Mouse (Mus musculus) kidney, postnatal 14 days (tissue): ENCODE data around the gene Cxcl10.
"Not testable (repeated sequence)": the region's sequence is repeated elsewhere in the genome, so short reads cannot be mapped to it uniquely, and the experiment has no call there.

Experiments
- DNase-seq: peaks from one replicate; pipeline ENCODE4 v3.0.0; 2022; ENCODE audit warnings: mixed read lengths

Gene Cxcl10

DNA sequence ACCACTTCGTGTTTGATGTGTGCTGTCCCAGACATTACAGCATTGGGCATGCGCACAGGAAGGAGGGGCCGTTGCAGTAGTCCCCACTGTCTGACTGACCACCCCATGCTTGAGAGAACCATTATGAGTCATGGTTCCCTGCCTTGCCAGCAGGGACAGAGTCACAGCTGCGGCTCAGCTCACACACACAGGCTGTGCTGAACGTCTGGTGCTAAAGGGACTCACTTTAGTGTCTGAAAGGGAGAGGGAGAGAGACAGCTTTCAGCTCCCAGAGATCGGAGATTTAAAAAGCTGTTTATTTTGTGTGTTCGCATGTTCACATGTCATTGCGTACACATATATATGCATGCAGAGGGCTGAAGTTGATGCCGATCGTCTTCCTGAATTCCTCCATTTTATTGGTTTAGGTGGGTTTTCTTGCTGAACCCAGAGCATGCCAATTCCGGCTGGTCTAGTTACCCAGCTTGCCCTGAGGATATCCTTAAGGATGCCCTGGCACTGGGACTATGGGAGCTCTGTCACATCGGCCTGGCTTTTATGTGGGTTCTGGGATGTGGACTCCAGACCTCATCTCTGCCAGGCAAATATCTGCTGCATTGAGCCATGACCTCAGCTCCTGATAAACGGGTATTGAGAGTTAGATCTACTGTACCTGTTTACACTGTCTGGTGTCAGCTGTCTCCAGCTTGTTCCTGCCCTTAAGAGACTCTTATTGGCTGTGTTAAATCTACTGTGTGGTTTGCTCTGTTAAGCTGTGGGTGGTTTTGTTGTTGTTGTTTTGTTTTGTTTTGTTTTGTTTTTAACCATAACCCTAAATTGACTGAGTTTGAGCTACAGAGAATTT is 20.7 kb upstream of the Cxcl10 start:
- peak; percentile 63 for DNase-seq

- no peak for DNase-seq
These were observed 19.7 kb upstream of the Cxcl10 start for GRCm38 (mm10) chr5:92368392-92368791.

DNA sequence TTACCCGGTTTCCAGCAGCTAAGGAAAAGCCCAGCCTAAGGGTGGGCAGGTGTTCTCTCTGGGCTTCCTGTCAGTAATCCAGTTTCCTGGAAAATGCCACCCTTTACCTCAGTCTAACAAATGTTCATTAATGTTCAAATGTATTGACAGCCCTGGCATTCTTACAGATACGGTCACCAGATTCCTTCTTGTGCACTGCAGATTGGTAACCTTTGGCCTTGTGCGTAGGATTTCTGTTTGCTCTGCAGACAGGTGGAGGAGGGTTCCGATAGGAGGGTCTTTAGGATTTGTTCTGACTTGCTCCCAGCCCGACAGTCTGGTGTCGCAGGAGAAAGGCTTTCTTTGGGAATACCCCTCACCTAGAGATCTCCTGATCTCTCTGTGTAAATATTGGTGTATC is 17.9 kb upstream of the Cxcl10 start:
- DNase-seq, result no peak

GRCm38 (mm10) chr5:92365146-92365705 is 16.5 kb upstream of the Cxcl10 start:
- no peak for DNase-seq

- no peak for DNase-seq
These were observed 15.3 kb upstream of the Cxcl10 start for GRCm38 (mm10) chr5:92364011-92364410.

DNA sequence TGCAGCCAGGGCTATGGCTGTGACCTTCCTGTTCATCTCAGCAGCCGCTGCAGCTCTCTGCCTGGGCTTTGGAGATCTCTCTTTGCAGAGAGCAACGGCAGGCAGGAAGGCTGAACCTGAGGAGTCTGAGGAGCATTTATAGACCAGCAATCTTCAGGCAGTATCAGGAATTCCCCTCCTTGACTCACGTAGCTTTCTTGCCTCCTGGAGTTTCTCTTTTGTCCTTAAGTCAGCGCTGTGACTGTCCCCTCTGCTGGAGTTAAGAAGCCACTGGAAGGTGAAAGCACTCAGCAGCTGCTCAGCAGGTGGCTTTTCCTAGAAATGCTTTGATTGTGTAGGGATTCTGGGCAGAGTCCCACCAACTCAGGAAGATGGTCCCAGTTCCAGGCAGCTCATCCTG is 14.5 kb upstream of the Cxcl10 start:
- DNase-seq, result no peak

- no peak for DNase-seq
These were observed 10.2 kb upstream of the Cxcl10 start for GRCm38 (mm10) chr5:92358767-92359455.

GRCm38 (mm10) chr5:92358033-92358432 is 9.3 kb upstream of the Cxcl10 start:
- DNase-seq, result no peak

- DNase-seq, result no peak
These were observed 4.8 kb upstream of the Cxcl10 start for GRCm38 (mm10) chr5:92353517-92353916.

DNA sequence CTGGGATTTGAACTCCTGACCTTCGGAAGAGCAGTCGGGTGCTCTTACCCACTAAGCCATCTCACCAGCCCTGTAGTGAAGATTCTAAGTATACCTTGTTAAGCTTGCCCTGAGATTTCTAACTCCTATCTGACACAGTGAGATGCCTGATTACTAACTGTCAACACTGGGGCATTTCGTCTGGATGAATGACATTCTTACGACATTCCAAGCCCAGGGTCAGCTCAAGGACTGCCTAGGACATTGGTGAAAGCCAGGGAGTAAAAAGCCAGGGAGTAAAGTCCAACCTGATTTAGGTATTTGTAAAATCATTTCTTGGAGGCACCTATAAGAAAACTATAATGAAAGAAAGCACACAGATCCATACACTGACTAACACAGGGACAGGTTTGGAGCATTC is 4.0 kb upstream of the Cxcl10 start:
- DNase-seq, result not testable (repeated sequence)

DNA sequence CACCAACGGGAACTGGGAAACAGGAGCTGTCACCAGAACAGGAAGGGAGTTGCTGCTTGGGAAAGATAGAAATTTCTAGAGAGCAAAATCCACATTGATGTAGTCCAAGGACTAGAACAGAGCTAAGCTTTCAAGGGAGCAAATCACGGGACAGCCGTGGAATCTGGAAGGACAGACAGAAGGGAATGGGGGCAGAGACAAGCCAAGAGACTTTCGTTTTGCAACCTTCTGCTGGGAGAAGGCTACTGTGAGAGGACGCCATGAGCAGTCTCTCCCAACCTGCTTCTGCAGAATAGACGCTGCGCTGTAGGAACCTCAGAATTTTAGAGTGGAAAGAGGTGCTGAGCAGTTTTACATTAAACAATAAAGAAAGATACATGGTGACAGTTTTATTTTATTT is 1.0 kb upstream of the Cxcl10 start:
- DNase-seq, result no peak

DNA sequence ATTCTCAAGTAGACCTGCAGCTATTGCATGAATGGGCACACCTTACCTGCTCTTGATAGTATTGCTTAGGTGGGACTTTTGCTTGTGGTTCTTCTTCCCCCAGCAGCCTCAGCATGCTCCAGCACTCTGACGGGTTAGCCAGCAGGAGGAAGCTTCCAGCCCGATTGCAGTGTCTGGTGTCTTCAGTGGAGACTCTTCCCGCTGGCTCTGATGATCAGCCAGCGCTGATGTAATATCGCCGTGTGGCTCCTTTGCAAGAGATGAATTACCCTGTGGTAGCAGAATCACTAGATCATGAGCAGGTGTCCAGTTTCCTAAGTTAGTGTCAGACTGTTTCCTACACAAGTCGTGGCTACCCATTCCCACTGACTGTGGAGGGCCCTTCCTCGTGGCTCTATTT is 3.7 kb downstream of the Cxcl10 start:
- no peak for DNase-seq

DNA sequence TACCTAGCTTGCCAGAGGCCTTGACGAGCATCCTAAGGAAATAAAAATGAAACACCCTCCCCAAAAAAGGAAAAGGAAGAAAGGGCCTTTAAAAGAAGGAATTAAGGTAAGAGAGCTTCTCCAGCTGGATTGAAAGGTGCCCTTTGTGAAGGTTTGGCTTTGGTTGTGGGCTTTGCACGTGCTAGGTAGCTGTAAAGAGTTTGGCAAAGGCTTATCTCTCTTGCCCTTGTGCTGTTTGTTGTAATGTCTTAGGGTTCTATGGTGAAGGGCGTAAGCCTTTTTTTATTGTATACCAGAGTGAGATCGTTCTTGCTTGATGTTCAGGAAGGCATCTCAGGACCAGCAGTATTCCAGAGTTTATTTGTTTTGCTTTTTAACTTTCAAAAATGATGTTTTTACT is 8.1 kb downstream of the Cxcl10 start:
- no peak for DNase-seq

- no peak for DNase-seq
These were observed 11.9 kb downstream of the Cxcl10 start for GRCm38 (mm10) chr5:92336743-92337142.

GRCm38 (mm10) chr5:92332359-92332840 is 16.3 kb downstream of the Cxcl10 start:
- peak; percentile 73 for DNase-seq

DNA sequence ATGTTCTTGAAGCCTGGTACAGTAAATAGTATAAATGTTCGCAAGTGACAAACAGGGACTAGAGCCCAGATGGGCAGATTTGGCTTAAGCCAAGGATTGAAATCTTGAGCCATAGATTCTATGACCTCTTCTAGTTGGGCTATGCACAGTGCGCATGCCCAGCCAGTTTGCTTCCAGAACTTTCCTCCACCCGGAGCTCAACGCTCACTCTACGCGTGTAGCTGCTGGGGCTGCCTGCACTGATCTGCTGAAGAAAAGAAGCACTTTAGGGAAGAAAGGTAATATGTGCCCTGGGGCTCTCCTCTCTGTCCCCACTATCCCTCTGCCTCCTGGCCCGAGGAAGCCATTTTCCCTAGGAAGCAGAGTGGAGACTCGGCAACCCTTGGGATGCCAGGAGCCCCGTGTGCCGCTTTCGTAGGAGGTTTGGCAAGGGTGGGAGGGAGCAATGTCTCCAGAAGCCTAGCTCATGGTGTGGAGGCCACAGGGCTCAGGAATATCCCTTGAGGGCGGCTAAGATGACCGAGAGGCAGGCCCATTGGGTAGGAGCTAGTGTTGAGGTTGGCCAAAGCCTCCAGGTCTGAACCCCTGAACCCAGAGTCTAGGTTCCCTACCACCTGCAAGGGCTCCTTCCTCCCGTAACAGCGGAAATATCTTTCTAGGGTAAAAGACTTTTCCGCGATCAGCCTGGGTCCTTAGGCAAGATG is 16.9 kb downstream of the Cxcl10 start, which contains the start of gene Art3:
TSS of gene Art3 (plus strand) at position 193 of the 704 bp plus-strand sequence.
- DNase-seq, result no peak

DNA sequence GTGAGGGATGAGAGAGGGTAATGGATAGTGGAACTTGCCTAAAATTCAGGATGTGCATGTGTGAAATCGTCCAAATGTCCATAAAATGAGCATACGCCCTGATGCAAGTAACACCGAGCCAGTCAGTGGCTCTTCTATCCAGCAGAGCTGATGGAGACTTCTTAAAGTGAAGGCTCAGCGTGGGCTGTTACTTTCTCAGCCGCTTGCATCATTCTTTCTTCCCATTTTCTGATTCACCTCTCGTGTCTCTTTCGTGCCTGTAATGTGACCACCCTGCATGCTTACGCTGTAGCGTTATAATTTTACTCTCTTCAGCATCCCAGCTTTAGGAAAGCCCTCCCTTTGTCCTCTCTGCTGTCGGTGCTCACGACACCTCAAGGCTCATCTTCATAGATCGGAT is 17.6 kb downstream of the Cxcl10 start:
- DNase-seq, result no peak

DNA sequence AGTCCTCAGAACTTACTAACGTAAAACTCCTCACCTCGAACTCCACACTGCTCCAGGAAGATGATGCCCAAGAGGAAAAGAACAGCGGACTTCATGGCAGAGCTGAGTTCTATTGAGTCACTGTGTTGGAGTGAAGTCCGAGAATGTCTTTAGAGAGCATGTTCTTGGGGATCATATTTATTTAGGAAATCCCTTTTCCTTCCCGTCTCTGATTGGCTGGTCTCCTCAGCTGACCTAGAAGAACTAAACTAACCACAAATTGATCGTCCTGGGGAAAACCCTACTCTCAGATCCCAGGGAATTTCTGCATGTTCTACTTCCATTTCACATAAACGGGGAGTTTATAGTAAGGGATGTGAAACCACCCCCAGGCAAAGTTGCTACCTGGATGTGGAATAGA is 20.8 kb downstream of the Cxcl10 start, which contains the start of gene Cxcl9:
TSS of gene Cxcl9 (minus strand) at position 151 of the 400 bp plus-strand sequence.
- no peak for DNase-seq

GRCm38 (mm10) chr5:92327367-92327766 is 21.3 kb downstream of the Cxcl10 start:
- DNase-seq, result no peak

GRCm38 (mm10) chr5:92323264-92323663 is 25.4 kb downstream of the Cxcl10 start:
- peak; percentile 65 for DNase-seq

- no peak for DNase-seq
These were observed 26.1 kb downstream of the Cxcl10 start for GRCm38 (mm10) chr5:92322612-92323011.

DNA sequence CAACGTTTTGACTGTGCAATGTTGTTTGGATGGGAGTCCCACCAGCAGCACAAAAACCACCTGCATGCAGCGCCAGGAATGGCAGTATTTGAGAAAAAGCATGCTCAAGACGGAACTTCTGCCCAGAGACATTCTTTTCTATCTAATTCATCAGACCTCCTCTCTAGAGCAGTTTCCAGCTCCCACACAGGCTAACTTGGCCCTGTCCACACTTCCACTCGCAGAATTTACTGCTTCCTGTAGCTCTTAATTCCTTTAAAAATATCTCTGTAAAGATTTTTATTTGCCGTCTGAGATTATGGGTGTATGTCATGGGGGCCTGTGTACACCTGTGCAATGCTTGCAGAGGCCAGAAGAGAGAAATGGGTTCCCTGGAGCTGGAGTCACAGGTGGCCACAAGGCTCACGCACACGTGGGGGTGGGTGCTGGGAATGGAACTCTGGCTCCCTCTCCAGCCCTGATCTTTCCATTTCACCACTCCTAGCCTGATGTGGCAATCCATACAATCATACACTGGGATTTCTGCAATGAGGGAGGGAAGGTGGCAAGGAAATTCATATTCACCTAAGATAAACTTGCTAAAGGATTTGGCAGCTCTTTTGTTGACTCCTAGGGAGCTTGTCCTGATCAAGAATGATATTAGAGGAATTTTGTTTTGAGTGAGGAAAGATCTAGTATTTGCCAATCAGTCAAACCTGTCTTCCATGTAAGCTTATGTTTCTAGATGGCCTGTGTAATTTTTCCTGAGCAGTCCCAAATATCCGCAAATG is 26.9 kb downstream of the Cxcl10 start:
- DNase-seq, result peak; percentile 40
